ENCODE assay signal across 12 mouse cellular contexts in the genomic region with DNA sequence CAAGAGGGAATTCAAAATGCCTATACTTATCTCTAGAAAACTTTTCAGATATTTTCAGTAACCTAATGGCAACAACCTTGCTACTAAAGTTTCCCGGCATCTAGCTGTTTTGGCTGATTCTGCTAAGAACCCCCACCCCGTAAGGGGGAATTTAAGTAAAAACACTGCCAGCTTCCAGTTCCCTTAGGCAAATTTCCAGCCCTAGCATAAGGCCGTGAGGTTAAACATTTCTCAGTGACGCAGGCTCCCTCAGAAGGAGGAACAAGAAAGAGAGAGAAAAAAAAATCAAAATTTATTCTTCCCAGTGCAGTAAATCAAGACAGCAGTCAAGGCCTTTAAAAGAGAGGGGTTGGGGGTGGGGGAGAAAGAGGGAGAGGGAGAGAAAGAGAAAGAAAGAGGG.
DNase-seq lines count a peak whose midpoint lies in the region; ATAC-seq and TF ChIP-seq lines count a peak whose summit lies in the region.
"Had no signal": no experiment of that assay in that cellular context is flagged by ENCODE, and none has a peak within 500 bp of the region (broad histone marks: within the 10 kb centered on the region; RNA-seq: fewer than 3 reads in every experiment).

No protein-coding gene starts in this region.

- no peak overlapping the region for H3K9ac ChIP-seq in lung, embryonic 15.5 days
- no peak overlapping the region for H3K9ac ChIP-seq in kidney, embryonic 14.5 days (ENCODE audit: low read depth, low read length)
- H3K9ac ChIP-seq: liver, embryonic 15.5 days had no signal

- H3K9me3 ChIP-seq in lung, embryonic 15.5 days = no peaks in the 10 kb centered on the region
- no peaks in the 10 kb centered on the region for H3K9me3 ChIP-seq in kidney, embryonic 14.5 days (ENCODE audit: control insufficient read depth, low read length)
- no peaks in the 10 kb centered on the region for H3K9me3 ChIP-seq in forebrain, embryonic 10.5 days
- H3K9me3 ChIP-seq: liver, embryonic 15.5 days had no signal

- intact Hi-C loops in gastrocnemius, adult 2 months (cut with DNase I) = loop anchor here (5.0 kb wide), 1 partner anchor 219 kb away; no protein-coding TSS in a partner anchor

- ATAC-seq in lung, embryonic 15.5 days (ENCODE audit: borderline replicate concordance, extremely low read depth, low FRiP score, low TSS enrichment) = no peak
- 0 out of 2 replicates have a peak, but pooled peaks have one; percentile 46 for ATAC-seq in kidney, embryonic 14.5 days (ENCODE audit: low FRiP score, low TSS enrichment)
- ATAC-seq in monocyte, adult 5-6 weeks (replicated peaks; ENCODE audit: insufficient number of reproducible peaks, low FRiP score, low TSS enrichment, poor library complexity, severe bottlenecking) = 0 out of 2 replicates have a peak, but pooled peaks have one; percentile 37

- TF ChIP-seq CTCF in gastrocnemius, adult 2 months (IDR thresholded peaks at IDR 0.05) = no peak

- H3K36me3 ChIP-seq in lung, embryonic 15.5 days = no peaks in the 10 kb centered on the region
- no peaks in the 10 kb centered on the region for H3K36me3 ChIP-seq in kidney, embryonic 14.5 days (ENCODE audit: control insufficient read depth, insufficient read depth, low read length)
- no peaks in the 10 kb centered on the region for H3K36me3 ChIP-seq in forebrain, embryonic 10.5 days (replicated peaks)
- H3K36me3 ChIP-seq: liver, embryonic 15.5 days had no signal

- H3K4me3 ChIP-seq in gastrocnemius, adult 2 months = no peak overlapping the region
- no peak overlapping the region for H3K4me3 ChIP-seq in lung, embryonic 15.5 days
- H3K4me3 ChIP-seq in kidney, embryonic 14.5 days (ENCODE audit: low read length) = no peak overlapping the region
- no peak overlapping the region for H3K4me3 ChIP-seq in forebrain, embryonic 10.5 days
- H3K4me3 ChIP-seq: erythroblast, embryonic 14.5 days; liver, embryonic 15.5 days had no signal

- no peak overlapping the region for H3K4me2 ChIP-seq in lung, embryonic 15.5 days
- H3K4me2 ChIP-seq in kidney, embryonic 14.5 days (replicated peaks; ENCODE audit: low read depth, low read length) = no peak overlapping the region
- H3K4me2 ChIP-seq: liver, embryonic 15.5 days had no signal

- peak overlapping the region; percentile 67 for H3K27ac ChIP-seq in gastrocnemius, adult 2 months
- peak overlapping the region; percentile 60 for H3K27ac ChIP-seq in lung, embryonic 15.5 days
- H3K27ac ChIP-seq in kidney, embryonic 14.5 days (ENCODE audit: low read depth, low read length) = peak overlapping the region; percentile 68; the same call in 1 of the 2 replicates
- H3K27ac ChIP-seq in forebrain, embryonic 10.5 days = no peak overlapping the region
- H3K27ac ChIP-seq: liver, embryonic 15.5 days had no signal

- 46% methylated on average over 4 of the region's 4 CpGs for WGBS in lung, embryonic 15.5 days
- 32% methylated on average over 4 of the region's 4 CpGs for WGBS in kidney, embryonic 14.5 days
- 80% methylated on average over 4 of the region's 4 CpGs for WGBS in forebrain, embryonic 10.5 days

- H3K27me3 ChIP-seq in lung, embryonic 15.5 days = no peaks in the 10 kb centered on the region
- H3K27me3 ChIP-seq in kidney, embryonic 14.5 days (ENCODE audit: control insufficient read depth, insufficient read depth, low read length) = no peaks in the 10 kb centered on the region
- no peaks in the 10 kb centered on the region for H3K27me3 ChIP-seq in forebrain, embryonic 10.5 days (ENCODE audit: poor library complexity, severe bottlenecking)
- H3K27me3 ChIP-seq: liver, embryonic 15.5 days had no signal

- no peak for DNase-seq in gastrocnemius, adult 2 months
- DNase-seq in gastrocnemius, postnatal 25 days = no peak
- DNase-seq in lung, postnatal 25 days (ENCODE audit: low spot score) = no peak
- DNase-seq in cerebellum, adult 11 months = no peak
- DNase-seq in forebrain, embryonic 10.5 days (ENCODE audit: extremely low spot score, low spot score) = no peak
- DNase-seq: layer of hippocampus, adult 9-11 months; thymus, adult 18-20 months had no signal

- peaks cover 32% of the 10 kb centered on the region for H3K4me1 ChIP-seq in lung, embryonic 15.5 days
- peaks cover 26% of the 10 kb centered on the region for H3K4me1 ChIP-seq in kidney, embryonic 14.5 days (ENCODE audit: control insufficient read depth, insufficient read depth, low read length)
- H3K4me1 ChIP-seq in forebrain, embryonic 10.5 days = peaks cover 29% of the 10 kb centered on the region
- H3K4me1 ChIP-seq: liver, embryonic 15.5 days had no signal
